8 mouse cellular contexts compared by ENCODE assay signal in genomic region chr8:104535378-104535777, GRCm38 (mm10). TPM values are rescaled to one million over a fixed set of nuclear protein-coding genes. Genes with fewer than 3 reads are reported as not detected.
DNase-seq lines count a peak whose midpoint lies in the region; ATAC-seq and TF ChIP-seq lines count a peak whose summit lies in the region.

No protein-coding gene starts in this region.

- no peak for DNase-seq in kidney, postnatal 36 days
- no peak for DNase-seq in adrenal gland, adult 18-20 months (ENCODE audit: low spot score in 2 of 2)

- no peaks in the 10 kb centered on the region for H3K9me3 ChIP-seq in kidney, embryonic 16.5 days (ENCODE audit: low read length)
- no peaks in the 10 kb centered on the region for H3K9me3 ChIP-seq in hindbrain, embryonic 12.5 days (replicated peaks)
- H3K9me3 ChIP-seq in midbrain, embryonic 12.5 days, result no peaks in the 10 kb centered on the region

- H3K27me3 ChIP-seq in kidney, embryonic 16.5 days (ENCODE audit: insufficient read depth, low read length), result peaks cover 19% of the 10 kb centered on the region
- H3K27me3 ChIP-seq in hindbrain, embryonic 12.5 days, result peaks cover 25% of the 10 kb centered on the region
- H3K27me3 ChIP-seq in midbrain, embryonic 12.5 days, result peaks cover 36% of the 10 kb centered on the region

- no peak for TF ChIP-seq CTCF in bone marrow macrophage, adult 2 months (IDR thresholded peaks at IDR 0.05; ENCODE audit: low read depth, low read length)

- no peak for TF ChIP-seq POLR2A in bone marrow macrophage, adult 2 months (IDR thresholded peaks at IDR 0.05; ENCODE audit: borderline replicate concordance, low read depth, low read length)

- WGBS in kidney, embryonic 16.5 days, result 27% methylated on average over 7 of the region's 7 CpGs
- 40% methylated on average over 7 of the region's 7 CpGs for WGBS in hindbrain, embryonic 12.5 days
- 45% methylated on average over 7 of the region's 7 CpGs for WGBS in midbrain, embryonic 12.5 days

- no peak overlapping the region for H3K27ac ChIP-seq in kidney, embryonic 16.5 days (ENCODE audit: low read length)
- H3K27ac ChIP-seq in bone marrow macrophage, adult 2 months (ENCODE audit: insufficient read depth, low read depth, low read length), result peak overlapping the region; percentile 51; the same call in 1 of the 2 replicates
- H3K27ac ChIP-seq in hindbrain, embryonic 12.5 days, result no peak overlapping the region
- no peak overlapping the region for H3K27ac ChIP-seq in midbrain, embryonic 12.5 days (replicated peaks)

- H3K4me1 ChIP-seq in kidney, embryonic 16.5 days (ENCODE audit: insufficient read depth, low read length), result peaks cover 20% of the 10 kb centered on the region
- peaks cover 9% of the 10 kb centered on the region for H3K4me1 ChIP-seq in bone marrow macrophage, adult 2 months (ENCODE audit: control insufficient read depth, insufficient read depth, low read length)
- H3K4me1 ChIP-seq in hindbrain, embryonic 12.5 days, result peaks cover 21% of the 10 kb centered on the region
- H3K4me1 ChIP-seq in midbrain, embryonic 12.5 days, result peaks cover 20% of the 10 kb centered on the region

- H3K4me2 ChIP-seq in kidney, embryonic 16.5 days (replicated peaks; ENCODE audit: low read depth, low read length), result peak overlapping the region; percentile 77
- peak overlapping the region; percentile 57; the same call in 1 of the 2 replicates for H3K4me2 ChIP-seq in hindbrain, embryonic 12.5 days (replicated peaks)
- H3K4me2 ChIP-seq in midbrain, embryonic 12.5 days (replicated peaks), result peak overlapping the region; percentile 57

- ATAC-seq in kidney, embryonic 16.5 days (ENCODE audit: low FRiP score, low TSS enrichment), result no peak
- ATAC-seq in hindbrain, embryonic 12.5 days (ENCODE audit: low FRiP score), result no peak
- no peak for ATAC-seq in midbrain, embryonic 12.5 days (ENCODE audit: low FRiP score, low read depth)
- no peak for ATAC-seq in inflammation-experienced regulatory T-cells, adult 6 months
- no peak for ATAC-seq in activated CD4-positive, CD25-positive, alpha-beta regulatory T cell, adult 4 months

- peaks cover 4% of the 10 kb centered on the region; the same call in 1 of the 2 replicates for H3K36me3 ChIP-seq in kidney, embryonic 16.5 days (ENCODE audit: insufficient read depth, low read length)
- 0 out of 2 replicates have a peak, but pooled peaks cover 3% of the 10 kb centered on the region for H3K36me3 ChIP-seq in hindbrain, embryonic 12.5 days
- H3K36me3 ChIP-seq in midbrain, embryonic 12.5 days, result 0 out of 2 replicates have a peak, but pooled peaks cover 3% of the 10 kb centered on the region

- no peak overlapping the region for H3K9ac ChIP-seq in kidney, embryonic 16.5 days (replicated peaks; ENCODE audit: low read length)
- H3K9ac ChIP-seq in hindbrain, embryonic 12.5 days, result no peak overlapping the region
- H3K9ac ChIP-seq in midbrain, embryonic 12.5 days (replicated peaks), result no peak overlapping the region; the same call in 1 of the 2 replicates

- peak overlapping the region; percentile 93; the same call in 1 of the 2 replicates for H3K4me3 ChIP-seq in kidney, embryonic 16.5 days (ENCODE audit: low read length)
- peak overlapping the region; percentile 98 for H3K4me3 ChIP-seq in bone marrow macrophage, adult 2 months (ENCODE audit: insufficient read depth, low read length)
- 0 out of 2 replicates have a peak overlapping the region, but pooled peaks have one; percentile 87 for H3K4me3 ChIP-seq in hindbrain, embryonic 12.5 days
- no peak overlapping the region for H3K4me3 ChIP-seq in midbrain, embryonic 12.5 days

RNA-seq across cellular contexts. Expression of gene Car7, which starts 0.9 kb away (rescaled TPM):
- polyA plus RNA-seq in kidney, embryonic 16.5 days (2015; fragmentation: Nextera tagmentation; extraction: Ambion mirVana), result 2.4 and 3.3 TPM in 2 replicates
- 0.72 and 1.7 TPM in 2 replicates for polyA plus RNA-seq in bone marrow macrophage, adult 2 months (2012; ENCODE audit: insufficient read depth, insufficient read length, missing spikeins)
- 1.2 and 1.5 TPM in 2 replicates for polyA plus RNA-seq in hindbrain, embryonic 12.5 days (2016; fragmentation: Nextera tagmentation; extraction: Ambion mirVana)
- 1.5 and 1.6 TPM in 2 replicates for polyA plus RNA-seq in midbrain, embryonic 12.5 days (2016; fragmentation: Nextera tagmentation; extraction: Ambion mirVana)
- polyA plus RNA-seq in inflammation-experienced regulatory T-cells, adult 6 months (2017; shearing (Covaris generic)), result 1 to 10 TPM; 3.3 to 5.5 (median 5.3) TPM
- 1 to 10 TPM; 1.6 to 3.1 TPM for total RNA-seq in adrenal gland, adult 18-20 months (2021)
- polyA plus RNA-seq in activated CD4-positive, CD25-positive, alpha-beta regulatory T cell, adult 4 months (2017; shearing (Covaris generic)), result 1 to 10 TPM; 3.0 to 4.4 TPM

RNA-seq across cellular contexts. Expression of gene Nae1, which starts 0.9 kb away (rescaled TPM):
- polyA plus RNA-seq in kidney, embryonic 16.5 days (2015; fragmentation: Nextera tagmentation; extraction: Ambion mirVana), result 98.6 and 99.2 TPM in 2 replicates
- 39.6 and 41.0 TPM in 2 replicates for polyA plus RNA-seq in bone marrow macrophage, adult 2 months (2012; ENCODE audit: insufficient read depth, insufficient read length, missing spikeins)
- polyA plus RNA-seq in hindbrain, embryonic 12.5 days (2016; fragmentation: Nextera tagmentation; extraction: Ambion mirVana), result 114 and 130 TPM in 2 replicates
- 118 and 130 TPM in 2 replicates for polyA plus RNA-seq in midbrain, embryonic 12.5 days (2016; fragmentation: Nextera tagmentation; extraction: Ambion mirVana)
- 100 to 1,000 TPM in 1 of 3 experiments, 10 to 100 TPM in 2; 80.0 to 101 (median 91.5) TPM for polyA plus RNA-seq in inflammation-experienced regulatory T-cells, adult 6 months (2017; shearing (Covaris generic))
- total RNA-seq in adrenal gland, adult 18-20 months (2021), result 10 to 100 TPM; 31.2 to 38.1 TPM
- 10 to 100 TPM; 87.9 to 93.4 TPM for polyA plus RNA-seq in activated CD4-positive, CD25-positive, alpha-beta regulatory T cell, adult 4 months (2017; shearing (Covaris generic))

RNA-seq across cellular contexts. Expression of gene Terb1, which starts 25.7 kb away (rescaled TPM):
- 0.36 and 0.44 TPM in 2 replicates for polyA plus RNA-seq in kidney, embryonic 16.5 days (2015; fragmentation: Nextera tagmentation; extraction: Ambion mirVana)
- polyA plus RNA-seq in bone marrow macrophage, adult 2 months (2012; ENCODE audit: insufficient read depth, insufficient read length, missing spikeins), result not detected in 2 replicates
- 0.22 and 0.34 TPM in 2 replicates for polyA plus RNA-seq in hindbrain, embryonic 12.5 days (2016; fragmentation: Nextera tagmentation; extraction: Ambion mirVana)
- polyA plus RNA-seq in midbrain, embryonic 12.5 days (2016; fragmentation: Nextera tagmentation; extraction: Ambion mirVana), result 0.20 and 0.32 TPM in 2 replicates
- not detected for polyA plus RNA-seq in inflammation-experienced regulatory T-cells, adult 6 months (2017; shearing (Covaris generic))
- total RNA-seq in adrenal gland, adult 18-20 months (2021), result under 1 TPM in 1 of 2 experiments, not detected in 1; 0.19 TPM
- under 1 TPM in 1 of 2 experiments, not detected in 1; 0.16 TPM for polyA plus RNA-seq in activated CD4-positive, CD25-positive, alpha-beta regulatory T cell, adult 4 months (2017; shearing (Covaris generic))

RNA-seq across cellular contexts. Expression of gene Pdp2, which starts 55.9 kb away (rescaled TPM):
- polyA plus RNA-seq in kidney, embryonic 16.5 days (2015; fragmentation: Nextera tagmentation; extraction: Ambion mirVana), result 19.2 and 20.3 TPM in 2 replicates
- polyA plus RNA-seq in bone marrow macrophage, adult 2 months (2012; ENCODE audit: insufficient read depth, insufficient read length, missing spikeins), result 8.0 and 9.1 TPM in 2 replicates
- 13.7 and 14.9 TPM in 2 replicates for polyA plus RNA-seq in hindbrain, embryonic 12.5 days (2016; fragmentation: Nextera tagmentation; extraction: Ambion mirVana)
- 14.7 and 15.8 TPM in 2 replicates for polyA plus RNA-seq in midbrain, embryonic 12.5 days (2016; fragmentation: Nextera tagmentation; extraction: Ambion mirVana)
- polyA plus RNA-seq in inflammation-experienced regulatory T-cells, adult 6 months (2017; shearing (Covaris generic)), result 10 to 100 TPM; 13.9 to 19.6 (median 17.5) TPM
- 10 to 100 TPM; 34.8 to 34.9 TPM for total RNA-seq in adrenal gland, adult 18-20 months (2021)
- 10 to 100 TPM; 17.1 to 18.9 TPM for polyA plus RNA-seq in activated CD4-positive, CD25-positive, alpha-beta regulatory T cell, adult 4 months (2017; shearing (Covaris generic))
